Mouse (Mus musculus) heart, postnatal 25 days (tissue): ENCODE results near the gene Psma5. TPM values are rescaled to one million over a fixed set of nuclear protein-coding genes. Genes with fewer than 3 reads are reported as not detected.
"Not testable (repeated sequence)": the region's sequence is repeated elsewhere in the genome, so short reads cannot be mapped to it uniquely, and the experiment has no call there.

Source experiments
- DNase-seq: peaks from one replicate; pipeline ENCODE4 v3.0.0; 2022; ENCODE audit warnings: low spot score
- intact Hi-C: fragments of 180-260 bp; cut with DNase I; formaldehyde crosslinking; loops from one replicate; pipeline ENCODE4 v1.15.1; 2025
- total RNA-seq, 2 experiments: library from RNA; stranded (reverse); gene quantifications; 2 replicates each; pipeline ENCODE4 v1.2.3; 2021

Gene Psma5
- 10 to 100 TPM; 52.5 to 53.8 TPM for total RNA-seq

DNA sequence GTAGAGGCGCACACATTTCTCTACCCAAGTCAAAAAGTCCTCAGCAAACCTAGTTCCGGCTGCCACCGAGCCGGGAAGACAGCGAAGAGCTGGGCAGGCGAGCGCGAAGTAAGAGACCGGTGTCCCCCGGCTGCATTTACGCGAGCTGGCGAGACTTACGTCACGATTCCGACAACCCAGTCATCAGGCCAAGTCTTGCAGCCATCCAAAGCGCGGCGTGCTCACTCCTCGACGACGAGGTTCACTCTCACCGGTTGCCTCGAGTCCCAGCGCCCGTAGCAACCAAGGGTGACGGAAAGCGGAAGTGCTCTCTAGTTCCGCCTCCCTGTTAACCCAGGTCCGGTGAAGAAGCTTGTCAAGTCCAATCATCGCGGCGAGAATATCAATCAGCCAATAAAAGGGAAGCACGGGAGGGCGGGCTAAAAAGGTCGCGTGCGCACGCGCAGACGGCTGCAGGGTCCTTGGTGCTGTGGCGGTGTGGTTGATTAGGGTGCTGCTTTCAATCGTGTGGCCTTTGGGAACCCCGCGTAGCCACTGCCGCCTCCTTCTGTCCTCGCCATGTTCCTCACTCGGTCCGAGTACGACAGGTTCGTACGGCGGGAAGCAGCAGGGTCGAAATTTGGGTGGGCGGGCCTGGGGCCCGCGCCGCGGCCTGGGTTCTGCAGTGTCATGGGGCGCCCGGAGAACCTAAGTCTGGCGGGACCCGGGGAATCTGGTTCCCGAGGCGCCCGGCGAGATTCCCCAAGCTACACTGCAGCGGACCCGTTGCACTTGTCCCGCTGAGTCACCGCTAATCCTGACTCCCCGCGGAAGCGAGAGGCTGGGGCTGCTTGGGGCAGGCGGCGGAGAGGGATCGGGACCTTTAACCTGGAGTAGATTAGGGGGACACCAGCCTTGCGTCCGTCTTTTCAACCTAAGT lies at the start of gene Psma5:
TSS of gene Psma5 (plus strand) at position 208 of the 919 bp plus-strand sequence.
- DNase-seq, result peak; percentile 89
- intact Hi-C loops, result loop anchor here (5.0 kb wide), 2 partner anchors 45 to 90 kb away; partner anchors contain the start of gene Atxn7l2

- DNase-seq, result no peak
- intact Hi-C loops, result loop anchor here (1.0 to 10.0 kb wide), 2 partner anchors 23 to 356 kb away; partner anchors contain the start of genes Amigo1 and Tmem167b
Measured at GRCm38 (mm10) chr3:108209001-108209400, 47.7 kb upstream of the Psma5 start.

DNA sequence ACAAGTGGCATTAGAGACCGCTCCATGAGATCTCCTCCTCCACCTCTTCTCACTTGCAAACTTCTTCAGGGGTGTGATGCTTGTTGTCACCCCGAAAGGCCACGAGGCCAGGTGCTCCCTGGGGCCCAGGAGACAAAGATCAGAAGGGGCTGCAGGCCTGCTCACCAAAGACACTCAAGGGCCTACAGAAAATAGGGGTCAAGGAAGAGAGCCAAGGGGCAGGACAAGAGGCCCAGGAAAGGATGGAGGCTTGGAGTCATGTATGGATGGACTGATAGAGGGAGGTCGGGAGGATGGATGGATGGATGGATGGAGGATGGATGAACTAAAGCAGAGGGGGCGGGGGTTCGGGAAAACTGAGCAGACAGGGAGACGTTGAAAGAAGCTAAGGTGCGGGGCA lies 47.2 kb upstream of the Psma5 start:
- intact Hi-C loops, result loop anchor here (1.0 to 10.0 kb wide), 2 partner anchors 23 to 355 kb away; partner anchors contain the start of genes Amigo1 and Tmem167b
- DNase-seq, result no peak

- peak; percentile 87 for DNase-seq
- intact Hi-C loops, result loop anchor here (1.0 to 10.0 kb wide), 4 partner anchors 24 to 355 kb away; partner anchors contain the start of genes Amigo1, Psma5 and Tmem167b
Measured at GRCm38 (mm10) chr3:108209946-108210770, 46.6 kb upstream of the Psma5 start.

- intact Hi-C loops, result loop anchor here (5.0 kb wide), 2 partner anchors 47 to 177 kb away; partner anchors contain the start of gene Psma5
- DNase-seq, result no peak
Measured at GRCm38 (mm10) chr3:108210771-108211139, 46.0 kb upstream of the Psma5 start, which contains the start of gene Atxn7l2. Atxn7l2 (minus strand) TSS chr3:108210934.

DNA sequence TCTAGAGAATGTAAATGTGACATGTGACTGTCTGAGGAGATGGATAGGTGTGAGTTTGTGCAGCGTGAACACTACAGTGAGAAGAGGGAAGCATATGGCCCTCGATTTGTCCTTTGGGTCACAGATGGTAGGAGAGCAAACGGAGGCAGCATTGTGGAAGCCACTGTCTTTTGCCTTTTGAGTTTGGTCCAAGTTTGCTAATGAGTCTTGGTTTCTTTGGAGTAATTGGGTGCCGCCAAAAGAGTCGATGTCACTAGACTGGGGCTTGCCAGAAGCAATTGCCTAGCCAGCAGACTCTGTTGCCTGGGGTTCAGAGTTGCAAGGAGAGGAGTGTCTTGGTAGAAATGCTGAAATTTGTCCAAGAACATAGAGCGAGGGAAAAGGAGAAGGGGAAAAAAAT lies 44.9 kb upstream of the Psma5 start:
- intact Hi-C loops, result loop anchor here (5.0 kb wide), 2 partner anchors 45 to 175 kb away; partner anchors contain the start of gene Psma5
- no peak for DNase-seq

DNA sequence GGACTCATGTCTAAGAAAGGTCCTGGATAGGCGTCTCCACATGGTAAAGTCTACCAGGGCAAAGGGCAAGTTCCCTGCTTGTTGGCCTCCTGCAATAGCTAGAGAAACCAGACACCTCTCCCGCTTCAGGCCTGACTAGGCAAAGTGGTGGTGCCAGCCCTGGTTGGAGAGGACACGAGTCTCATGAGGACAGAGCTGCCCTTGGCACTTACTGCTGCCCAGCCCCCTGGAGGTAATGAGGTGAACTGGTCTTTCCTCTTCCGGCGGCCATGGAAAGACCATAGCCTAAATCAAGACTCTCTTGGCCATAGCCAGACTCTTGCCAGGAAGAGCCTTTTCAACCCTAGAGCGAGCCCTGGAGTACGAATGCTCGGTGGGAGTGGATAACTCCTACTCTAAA lies 44.3 kb upstream of the Psma5 start:
- intact Hi-C loops, result loop anchor here (5.0 kb wide), 2 partner anchors 45 to 175 kb away; partner anchors contain the start of gene Psma5
- DNase-seq, result no peak

DNA sequence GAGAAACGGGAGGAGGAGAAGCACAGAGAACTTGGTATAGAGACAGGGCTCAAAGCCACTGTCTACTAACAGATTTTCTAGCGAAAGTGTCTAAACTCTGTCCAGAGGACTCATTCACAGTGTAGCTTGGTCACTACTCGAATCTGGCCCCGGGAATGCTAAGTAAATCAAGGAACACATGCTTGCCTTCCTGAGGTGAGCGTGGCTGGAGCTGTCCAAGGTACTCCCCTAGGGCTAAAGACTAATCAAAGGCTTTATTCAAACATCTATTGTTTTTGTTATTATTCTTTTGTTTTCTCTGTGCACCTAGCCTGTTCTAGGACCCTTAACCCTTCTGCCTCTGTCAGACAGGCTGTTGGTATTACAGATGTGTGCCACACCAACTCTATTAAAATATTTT lies 42.0 kb upstream of the Psma5 start:
- intact Hi-C loops, result loop anchor here (5.0 kb wide), 2 partner anchors 43 to 173 kb away; partner anchors contain the start of gene Psma5

DNA sequence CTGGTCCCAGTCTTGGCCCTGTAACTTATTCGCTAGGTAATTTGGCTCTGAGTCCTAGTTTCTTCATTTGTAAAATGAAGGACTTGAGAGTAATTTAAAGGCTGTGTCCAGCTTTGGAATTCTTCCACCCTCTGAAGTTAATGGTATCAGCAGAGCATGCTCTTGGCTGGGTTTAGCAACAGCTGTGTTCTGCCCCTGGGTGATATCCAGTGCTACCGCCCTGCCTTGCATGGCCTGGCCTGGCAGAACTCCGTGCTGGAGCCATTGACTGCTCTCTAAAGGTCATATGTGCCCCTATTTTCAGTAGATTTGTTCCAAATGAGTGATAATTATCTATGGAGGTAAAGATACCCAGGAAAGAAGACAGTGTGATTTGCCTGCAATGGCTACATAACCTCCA lies 36.1 kb upstream of the Psma5 start:
- DNase-seq, result no peak
- intact Hi-C loops, result no loop called here

More for the DNA sequence above, 42.0 kb upstream of the Psma5 start:
- no peak for DNase-seq

DNA sequence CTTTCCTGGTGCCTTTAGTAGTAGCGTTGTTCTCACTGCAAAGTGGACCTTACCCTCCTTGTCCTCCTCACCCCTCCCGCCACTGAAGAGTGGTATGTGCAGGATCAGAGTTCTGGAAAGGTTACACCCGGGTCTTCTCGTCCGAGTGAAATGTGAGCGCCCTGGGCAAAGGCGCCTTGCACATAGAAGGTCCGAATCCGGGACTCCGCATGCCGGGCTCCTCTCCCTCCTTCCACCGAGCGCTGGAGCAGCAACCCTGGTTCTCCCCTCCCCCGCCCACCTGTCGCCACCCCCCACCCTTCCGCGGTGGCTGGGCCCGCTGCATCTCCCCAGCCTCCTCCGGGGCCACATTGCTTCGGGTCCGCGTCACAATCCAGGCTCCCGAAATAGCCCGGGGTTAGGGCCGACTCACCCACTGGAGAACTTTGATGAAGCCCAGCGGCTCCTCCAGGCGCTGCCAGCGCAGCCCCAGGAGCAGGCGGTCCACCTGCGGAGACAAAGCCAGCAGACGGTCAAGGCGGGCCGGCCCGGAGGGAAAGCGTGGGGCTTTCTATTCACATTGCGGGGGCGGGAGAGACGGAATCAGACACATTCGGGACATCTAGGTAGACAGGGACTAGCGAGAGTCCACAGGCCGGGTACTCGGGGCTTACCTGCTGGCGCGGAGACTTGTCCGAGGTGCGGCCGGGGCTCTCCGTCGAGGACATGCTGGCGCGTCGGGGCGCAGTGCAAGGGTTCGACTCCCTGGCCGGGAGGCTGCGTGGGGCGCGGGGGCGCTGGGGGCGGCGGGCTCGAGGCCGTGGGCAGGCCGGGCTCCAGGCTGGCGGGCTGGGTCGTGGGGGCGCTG lies 30.8 kb upstream of the Psma5 start:
- intact Hi-C loops, result no loop called here
- no peak for DNase-seq

DNA sequence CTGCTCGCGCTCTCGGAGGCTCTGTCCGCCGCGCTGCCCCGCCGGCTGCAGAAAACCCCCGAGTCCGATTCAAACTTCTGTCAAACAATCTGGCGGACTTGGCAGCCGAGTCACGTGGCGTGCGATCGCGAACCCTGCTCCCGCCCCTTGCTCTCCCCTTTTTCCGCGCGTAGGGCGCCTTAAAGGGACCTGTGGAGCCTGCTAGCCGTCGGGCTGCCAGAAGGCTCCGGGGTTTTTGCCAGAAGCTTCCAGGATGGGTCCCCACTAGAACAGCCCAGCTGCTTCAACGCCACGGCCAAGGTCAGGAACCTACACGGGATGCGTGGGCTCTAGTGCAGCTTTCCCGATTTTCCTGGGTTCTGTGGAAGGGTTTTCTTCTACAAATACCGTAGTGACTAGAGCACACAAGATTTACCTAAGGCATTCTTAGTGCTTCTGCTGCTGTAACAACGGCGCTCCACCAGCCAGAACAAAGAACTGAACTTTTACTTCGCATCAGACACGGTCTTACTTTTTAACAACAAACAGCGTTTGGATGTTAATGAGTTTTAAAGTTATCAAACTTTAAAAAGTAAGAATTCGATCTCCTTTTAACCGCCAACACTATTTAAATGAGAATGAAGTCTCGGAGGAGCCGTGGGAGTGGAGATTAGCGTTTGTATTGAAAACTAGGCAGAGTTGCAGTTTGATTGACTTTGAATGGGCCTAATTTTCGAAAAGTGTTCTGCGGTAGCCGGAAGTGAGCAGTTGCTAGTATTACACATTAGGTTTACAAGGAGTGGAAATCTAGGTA lies 30.0 kb upstream of the Psma5 start, which contains the start of gene Sypl2:
TSS of gene Sypl2 (minus strand) at position 91 of the 793 bp plus-strand sequence.
- DNase-seq, result no peak
- intact Hi-C loops, result no loop called here

DNA sequence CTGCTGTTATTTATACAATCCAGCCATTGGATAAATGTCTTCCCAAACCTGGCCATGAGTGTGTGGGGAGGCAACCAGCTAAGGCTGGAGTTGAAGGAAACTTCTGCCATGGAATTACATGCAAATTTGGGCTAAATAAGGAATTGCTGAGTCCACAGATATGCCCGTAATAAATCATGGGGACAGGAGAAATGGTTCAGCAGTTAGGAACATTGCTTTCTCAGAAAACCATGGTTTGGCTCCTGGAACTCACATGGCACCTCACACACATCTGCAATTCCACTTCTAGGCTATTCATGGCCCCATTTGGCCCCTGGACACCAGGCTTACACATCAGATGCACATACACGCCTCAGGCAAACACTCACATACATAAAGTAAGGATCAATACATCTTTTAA lies 29.2 kb upstream of the Psma5 start:
- intact Hi-C loops, result no loop called here
- DNase-seq, result no peak

- intact Hi-C loops, result no loop called here
- DNase-seq, result no peak
Measured at GRCm38 (mm10) chr3:108231646-108232045, 25.1 kb upstream of the Psma5 start.

GRCm38 (mm10) chr3:108237474-108238102 lies 19.1 kb upstream of the Psma5 start:
- intact Hi-C loops, DNase-seq: not testable (repeated sequence)

DNA sequence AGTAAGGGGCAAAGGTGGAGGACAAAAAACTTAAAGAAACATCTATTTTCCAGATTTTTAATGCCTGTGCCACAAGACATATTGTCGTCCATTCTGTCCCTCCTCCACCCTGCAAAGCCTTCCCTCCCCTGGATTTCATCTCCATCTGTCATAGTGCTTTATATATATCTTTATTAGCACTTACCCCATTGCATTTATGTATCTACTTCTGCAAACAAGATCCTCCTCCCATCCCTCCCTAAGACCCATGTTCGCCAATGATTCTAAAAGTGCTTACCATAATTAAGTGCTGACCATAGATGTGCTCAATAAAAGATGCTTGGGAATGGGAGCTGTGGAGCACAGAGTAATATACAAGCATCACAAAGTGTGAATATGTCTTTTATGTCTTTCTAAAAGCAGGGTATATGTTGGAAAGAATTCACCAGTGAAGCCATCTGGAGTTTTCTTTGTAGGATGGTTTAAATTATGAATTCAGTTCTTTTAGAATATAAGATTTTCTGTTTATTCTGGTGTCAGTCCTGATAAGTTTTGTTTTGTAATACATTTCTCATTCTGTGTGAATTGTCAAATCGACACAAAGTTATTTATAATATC lies 15.4 kb upstream of the Psma5 start:
- intact Hi-C loops, result no loop called here
- no peak for DNase-seq

DNA sequence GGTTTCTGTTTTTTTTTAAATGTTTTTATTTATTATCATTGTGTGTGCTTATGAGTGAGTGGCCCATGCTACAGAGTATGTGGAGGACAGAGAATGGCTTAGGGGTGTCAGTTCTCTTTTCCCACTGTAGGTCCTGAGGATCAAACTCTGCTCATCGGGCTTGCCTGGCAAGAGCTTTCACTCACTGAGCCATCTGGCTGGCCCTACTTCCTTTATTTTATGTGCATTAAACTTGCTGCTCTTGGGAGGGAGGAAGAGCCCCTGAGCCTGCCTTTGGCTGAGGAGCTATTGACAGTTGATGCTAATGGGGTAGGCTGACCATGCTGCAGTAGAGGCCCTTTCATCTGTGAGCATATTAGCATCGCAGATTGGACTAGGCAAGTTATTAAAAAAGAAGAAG lies 9.9 kb upstream of the Psma5 start:
- intact Hi-C loops, result no loop called here
- DNase-seq, result no peak

DNA sequence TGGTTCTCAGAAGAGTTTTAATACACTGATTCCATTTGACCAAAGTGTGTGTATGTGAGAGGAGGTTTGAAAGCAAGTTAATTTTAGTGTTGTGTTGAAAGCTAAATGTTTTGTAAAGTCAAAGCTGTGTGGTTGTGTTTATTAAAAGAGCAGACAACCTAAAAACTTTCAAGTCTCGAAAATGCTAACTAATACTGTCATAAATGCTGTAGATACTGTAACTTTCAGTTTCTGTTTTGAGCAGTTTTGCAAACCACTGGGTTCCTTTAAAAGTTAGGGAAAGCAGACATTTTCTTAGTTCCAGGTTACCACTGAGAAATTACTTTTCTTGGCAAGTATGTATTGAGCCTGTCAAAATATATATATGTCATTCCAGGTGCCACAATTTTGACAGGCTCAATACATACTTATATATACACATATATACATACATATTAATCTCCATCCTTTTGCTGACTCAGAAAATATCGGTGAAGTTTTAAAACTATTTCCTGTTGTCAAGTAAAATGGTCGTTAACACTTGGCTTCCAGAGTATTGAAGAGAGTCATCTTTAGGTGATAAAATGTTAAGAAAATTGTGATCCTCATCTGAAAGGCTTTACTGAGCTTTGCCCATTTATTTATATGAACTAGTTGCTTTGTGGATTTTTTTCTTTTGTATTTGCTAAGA lies 1.2 kb downstream of the Psma5 start:
- intact Hi-C loops, result loop anchor here (5.0 kb wide), 2 partner anchors 46 to 91 kb away; partner anchors contain the start of gene Atxn7l2
- DNase-seq, result no peak
